Mouse (Mus musculus) brown adipose tissue, adult 24 weeks (tissue): ENCODE results near the gene Ppp1r7. TPM values are rescaled to one million over a fixed set of nuclear protein-coding genes. Genes with fewer than 3 reads are reported as not detected.

ENCODE experiments used
- H3K27ac ChIP-seq: fragments of 200-500 bp; replicated peaks from 2 replicates; pipeline ENCODE4 v1.5.1; 2012; ENCODE audit warnings: low read depth, mild to moderate bottlenecking, low read length
- H3K4me1 ChIP-seq: fragments of 200-500 bp; 2 replicates; pipeline ENCODE4 v1.6.1; 2012; ENCODE audit warnings: low read length, mixed read lengths; ENCODE audit not compliant: control insufficient read depth, insufficient read depth, insufficient read length
- H3K4me3 ChIP-seq: fragments of 200-500 bp; 2 replicates; pipeline ENCODE4 v1.5.1; 2012; ENCODE audit warnings: low read depth, mild to moderate bottlenecking, low read length, moderate library complexity; ENCODE audit not compliant: insufficient read depth
- polyA plus RNA-seq: library from polyadenylated mRNA; stranded (reverse); fragments of >200 nt; gene quantifications from 2 replicates; pipeline ENCODE4 v1.2.4, GENCODE M21; 2012; ENCODE audit not compliant: missing spikeins, insufficient read depth, insufficient read length

Ppp1r7 gene
- polyA plus RNA-seq, 1 experiment: 21.8 TPM

DNA sequence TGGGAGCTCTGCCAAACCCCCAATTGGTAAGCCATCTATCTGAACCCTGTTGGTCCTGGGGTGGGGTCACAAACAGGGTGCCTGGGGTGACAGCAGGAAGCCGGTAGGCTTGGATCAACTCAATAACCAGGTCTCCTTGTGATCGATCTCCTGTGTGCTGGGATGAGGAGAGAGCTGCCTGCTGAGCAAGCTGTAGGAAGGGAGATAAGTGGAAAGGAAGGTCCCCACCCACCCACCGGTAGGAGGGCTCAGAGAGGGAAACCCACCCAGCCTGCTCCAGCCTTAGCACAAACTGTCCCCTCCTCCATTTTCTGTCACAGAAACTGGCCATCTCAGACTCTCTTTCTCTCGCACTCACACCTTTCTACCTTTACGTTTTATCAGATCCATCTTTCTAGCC lies 34.7 kb downstream of the Ppp1r7 start:
- Histone ChIP-seq H3K4me1 (no peaks in the 10 kb centered on the region), H3K4me3 (no peak overlapping the region), H3K27ac (no peak overlapping the region)

- Histone ChIP-seq H3K4me3 (no peak overlapping the region), H3K4me1 (no peaks in the 10 kb centered on the region), H3K27ac (no peak overlapping the region)
Measured at GRCm38 (mm10) chr1:93379117-93379516, 36.5 kb downstream of the Ppp1r7 start.

GRCm38 (mm10) chr1:93387198-93387597 lies 44.5 kb downstream of the Ppp1r7 start:
- Histone ChIP-seq H3K4me1 (no peaks in the 10 kb centered on the region), H3K4me3 (no peak overlapping the region), H3K27ac (no peak overlapping the region)

DNA sequence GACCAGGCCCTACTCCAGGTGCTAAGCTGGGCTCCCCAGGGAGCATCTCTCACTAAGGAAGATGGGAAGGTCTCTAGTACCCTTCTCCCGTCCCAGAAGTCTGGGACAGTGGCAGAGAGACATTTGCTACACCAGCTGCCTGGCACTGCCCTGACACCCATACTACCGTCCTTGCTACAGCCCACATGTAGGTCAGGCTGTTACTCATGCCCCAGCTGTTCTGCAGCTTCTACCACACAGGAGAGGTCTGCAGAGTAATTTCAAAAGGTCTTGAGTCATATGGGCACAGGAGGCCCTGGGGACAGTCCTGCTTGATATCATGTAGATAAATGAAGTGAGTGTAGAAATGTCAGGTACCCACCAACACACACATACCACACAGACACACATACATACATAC lies 46.3 kb downstream of the Ppp1r7 start:
- H3K27ac ChIP-seq: no peak overlapping the region
- no peak overlapping the region for H3K4me3 ChIP-seq
- H3K4me1 ChIP-seq: no peaks in the 10 kb centered on the region

GRCm38 (mm10) chr1:93401191-93402052 lies 58.8 kb downstream of the Ppp1r7 start:
- Histone ChIP-seq H3K4me1 (no peaks in the 10 kb centered on the region), H3K4me3 (peak overlapping the region; percentile 12; the same call in 1 of the 2 replicates), H3K27ac (no peak overlapping the region)

DNA sequence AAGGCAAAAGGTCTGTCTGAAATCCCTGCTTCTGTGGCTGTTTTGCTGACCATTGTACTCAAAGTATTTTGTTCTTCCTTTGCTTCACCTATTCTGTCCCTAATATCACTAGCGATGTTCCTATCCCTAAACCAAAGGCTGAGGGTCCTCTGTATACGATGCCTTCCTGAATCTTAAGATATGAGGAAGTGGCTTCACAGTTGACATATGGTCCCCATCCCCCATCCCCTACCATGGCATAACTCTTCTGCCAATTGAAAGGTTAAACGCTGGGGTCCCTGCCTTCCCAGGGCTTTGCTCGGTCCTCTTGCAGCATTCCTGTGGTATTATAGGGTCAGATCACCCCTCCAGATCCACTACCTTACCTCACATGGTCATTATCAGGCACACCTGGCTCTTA lies 60.7 kb downstream of the Ppp1r7 start:
- Histone ChIP-seq H3K4me3 (no peak overlapping the region), H3K4me1 (no peaks in the 10 kb centered on the region), H3K27ac (no peak overlapping the region)

Other genes starting within 250 kb of the Ppp1r7 start
- gene Kif1a, start 240.9 kb upstream of the Ppp1r7 start, polyA plus RNA-seq: not detected in 2 replicates
- not detected in 2 replicates for gene Agxt, start 207.6 kb upstream of the Ppp1r7 start, polyA plus RNA-seq
- gene 2310007B03Rik, start 181.9 kb upstream of the Ppp1r7 start, polyA plus RNA-seq: not detected in 2 replicates
- gene Crocc2, start 174.1 kb upstream of the Ppp1r7 start, polyA plus RNA-seq: not detected in 2 replicates
- 2.3 and 4.7 TPM in 2 replicates for gene Sned1, start 107.0 kb upstream of the Ppp1r7 start, polyA plus RNA-seq
- gene Mterf4, start 36.9 kb upstream of the Ppp1r7 start, polyA plus RNA-seq: 36.1 and 37.7 TPM in 2 replicates
- 0.42 TPM in 1 of 2 replicates, not detected in the other for gene Pask, start 628 bp downstream of the Ppp1r7 start, polyA plus RNA-seq
- gene Ano7, start 31.1 kb downstream of the Ppp1r7 start, polyA plus RNA-seq: not detected in 2 replicates
- 109 and 148 TPM in 2 replicates for gene Hdlbp, start 136.0 kb downstream of the Ppp1r7 start, polyA plus RNA-seq
- 3.4 and 8.6 TPM in 2 replicates for gene Farp2, start 169.2 kb downstream of the Ppp1r7 start, polyA plus RNA-seq